Mouse (Mus musculus) B cell, adult 62 days (primary cell): ENCODE data around the gene Zfp563. TPM values are rescaled to one million over a fixed set of nuclear protein-coding genes. Genes with fewer than 3 reads are reported as not detected.

ENCODE experiments used
- total RNA-seq: library from RNA; stranded (reverse); gene quantifications from 4 replicates; pipeline ENCODE4 v1.2.4, GENCODE M21; 2023

Zfp563 gene
- total RNA-seq: 3.0 to 5.0 TPM (median 3.2 TPM) in 4 replicates

DNA sequence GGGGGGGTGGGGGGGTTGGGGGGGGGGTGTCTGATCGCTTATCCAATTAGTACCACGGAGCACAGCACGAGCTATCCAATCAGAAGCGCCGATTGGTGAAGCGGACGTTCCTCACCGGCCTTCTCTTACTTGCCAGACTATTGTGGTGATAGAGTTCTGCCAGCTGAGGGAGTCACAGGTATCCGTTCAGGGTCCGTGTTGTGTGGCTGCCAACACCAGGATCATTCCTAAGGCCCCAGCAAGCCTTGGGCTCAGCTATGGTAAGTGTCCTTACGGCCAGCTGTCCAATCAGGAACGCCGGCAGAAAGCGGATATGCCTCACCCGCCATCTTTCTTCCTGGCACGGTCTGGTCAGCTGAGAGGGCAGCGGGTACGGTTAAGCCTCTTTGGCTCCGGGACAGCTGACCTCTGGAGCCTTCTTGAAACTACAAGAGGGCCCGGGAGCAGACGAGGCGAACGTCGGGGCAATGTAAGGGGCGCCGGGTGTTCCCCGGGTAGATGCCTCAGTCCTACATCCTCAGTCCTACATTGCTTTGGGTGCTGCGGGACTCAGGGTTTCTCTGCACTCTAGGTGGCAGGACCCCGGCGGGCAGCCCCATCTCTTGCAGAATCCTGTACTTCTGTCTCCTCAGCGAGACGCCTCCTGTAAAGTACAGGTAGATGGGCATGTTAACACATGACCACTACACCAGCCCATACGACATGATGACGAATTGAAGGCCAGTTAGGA, at the start of gene Zfp563:
TSS of gene Zfp563 (plus strand) at position 91 of the 730 bp plus-strand sequence.

DNA sequence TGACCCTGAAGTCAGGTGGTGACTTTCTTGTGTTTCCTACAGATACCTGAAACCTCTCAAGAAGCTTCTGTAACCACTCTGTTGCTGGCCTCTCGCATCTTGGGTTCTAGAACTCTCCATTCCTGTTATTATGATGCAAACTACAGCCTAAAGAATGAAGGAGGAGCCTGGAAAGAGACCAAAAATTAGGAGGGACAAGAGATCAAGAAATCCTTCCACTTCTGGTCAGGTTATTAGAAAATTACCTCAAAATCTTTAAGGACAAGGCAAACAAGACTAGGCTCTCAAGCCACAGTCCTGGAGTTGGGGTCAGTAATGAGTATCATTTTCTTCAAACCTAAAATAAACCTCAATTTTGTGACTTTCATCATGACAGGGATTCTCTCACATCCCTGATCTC, 21.2 kb upstream of the Zfp563 start, which contains the start of gene 4921501E09Rik:
TSS of gene 4921501E09Rik (minus strand) at position 101 of the 400 bp plus-strand sequence.

DNA sequence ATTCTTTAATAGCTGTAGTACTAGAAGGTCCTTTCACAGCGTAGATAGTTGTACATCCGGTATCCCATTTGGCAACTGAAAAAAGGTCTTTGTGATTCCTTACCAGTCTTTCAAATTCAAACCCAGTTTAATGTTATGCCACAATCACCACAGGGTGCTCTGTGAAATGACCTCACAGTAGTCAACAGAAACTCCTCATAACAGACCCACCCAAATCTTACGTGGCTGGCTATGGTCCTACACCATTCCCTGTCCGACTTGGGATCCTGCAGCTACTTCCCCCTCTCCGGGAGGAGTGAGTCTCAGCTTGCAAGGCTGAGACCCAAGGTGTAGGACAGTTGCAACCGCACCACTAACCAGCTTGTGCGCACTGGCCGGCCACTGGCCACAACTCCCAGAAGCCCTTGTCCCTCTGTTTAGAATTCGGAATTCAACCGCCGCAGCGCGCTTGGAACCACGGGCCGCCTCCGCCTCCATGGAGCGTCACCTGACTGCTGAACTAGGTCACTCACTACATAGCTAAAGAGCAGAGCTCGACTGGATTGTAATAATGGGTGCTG, 50.2 kb downstream of the Zfp563 start, which contains the start of gene Morc2b:
TSS of gene Morc2b (minus strand) at position 423 of the 560 bp plus-strand sequence.

Other genes starting within 250 kb of the Zfp563 start
- gene Zfp870, start 197.7 kb upstream of the Zfp563 start, total RNA-seq: 6.6 to 11.0 TPM (median 8.4 TPM) in 4 replicates
- not detected in 4 replicates for gene Cyp4f14, start 172.0 kb upstream of the Zfp563 start, total RNA-seq
- gene Cyp4f13, start 141.9 kb upstream of the Zfp563 start, total RNA-seq: 78.0 to 89.7 TPM (median 82.1 TPM) in 4 replicates
- 13.9 to 24.3 TPM (median 18.9 TPM) in 4 replicates for gene Zfp472, start 123.5 kb upstream of the Zfp563 start, total RNA-seq
- 12.1 to 15.5 TPM (median 13.8 TPM) in 4 replicates for gene Zfp952, start 96.2 kb upstream of the Zfp563 start, total RNA-seq
- gene Zfp763, start 55.9 kb upstream of the Zfp563 start, total RNA-seq: 2.9 to 6.0 TPM (median 3.7 TPM) in 4 replicates
- gene 4921501E09Rik, start 21.3 kb upstream of the Zfp563 start, total RNA-seq: not detected in 4 replicates
- not detected in 4 replicates for gene Morc2b, start 50.4 kb downstream of the Zfp563 start, total RNA-seq
- gene Olfr55, start 79.1 kb downstream of the Zfp563 start, total RNA-seq: not detected in 4 replicates
- not detected in 4 replicates for gene Olfr239, start 102.0 kb downstream of the Zfp563 start, total RNA-seq
- gene Olfr1564, start 132.4 kb downstream of the Zfp563 start, total RNA-seq: not detected in 4 replicates
- gene Zfp955a, start 165.8 kb downstream of the Zfp563 start, total RNA-seq: 3.7 to 6.2 TPM (median 5.0 TPM) in 4 replicates
- 0.09 to 0.20 TPM (median 0.09 TPM) in 3 of 4 replicates, not detected in the other for gene Olfr63, start 175.4 kb downstream of the Zfp563 start, total RNA-seq
- 4.4 to 7.3 TPM (median 5.6 TPM) in 4 replicates for gene Zfp955b, start 200.2 kb downstream of the Zfp563 start, total RNA-seq